Mouse (Mus musculus): ENCODE measurements around the gene Mtap. TPM values are rescaled to one million over a fixed set of nuclear protein-coding genes. Genes with fewer than 3 reads are reported as not detected.

Mtap gene
- polyA plus RNA-seq, 1 experiment from 2014 or later, result 23.9 TPM

GRCm38 (mm10) chr4:89119900-89120299 lies 17.0 kb upstream of the Mtap start:
- Histone ChIP-seq H3K27ac (replicated peaks) (no peak overlapping the region), H3K27me3 (no peaks in the 10 kb centered on the region), H3K4me3 (no peak overlapping the region), H3K4me1 (replicated peaks) (no peaks in the 10 kb centered on the region), H3K9ac (no peak overlapping the region), H3K4me2 (no peak overlapping the region), H3K36me3 (no peaks in the 10 kb centered on the region), H3K9me3 (no peaks in the 10 kb centered on the region)
- ATAC-seq (ENCODE audit: low read depth), result no peak

GRCm38 (mm10) chr4:89120353-89120752 lies 16.6 kb upstream of the Mtap start:
- no peak overlapping the region for H3K9ac ChIP-seq
- ATAC-seq (ENCODE audit: low read depth), result no peak
- no peak overlapping the region for H3K4me3 ChIP-seq
- H3K4me1 ChIP-seq (replicated peaks), result no peaks in the 10 kb centered on the region
- H3K27ac ChIP-seq (replicated peaks), result no peak overlapping the region
- H3K4me2 ChIP-seq, result no peak overlapping the region
- 93% methylated on average over 5 of the region's 5 CpGs for WGBS
- H3K27me3 ChIP-seq, result no peaks in the 10 kb centered on the region
- no peaks in the 10 kb centered on the region for H3K36me3 ChIP-seq
- H3K9me3 ChIP-seq, result no peaks in the 10 kb centered on the region

GRCm38 (mm10) chr4:89123446-89124243 lies 13.3 kb upstream of the Mtap start:
- Histone ChIP-seq H3K4me1 (replicated peaks) (no peaks in the 10 kb centered on the region), H3K36me3 (no peaks in the 10 kb centered on the region), H3K4me2 (no peak overlapping the region), H3K27ac (replicated peaks) (no peak overlapping the region), H3K27me3 (no peaks in the 10 kb centered on the region), H3K9ac (no peak overlapping the region), H3K9me3 (no peaks in the 10 kb centered on the region), H3K4me3 (no peak overlapping the region)
- 82% methylated on average over 16 of the region's 16 CpGs for WGBS
- ATAC-seq (ENCODE audit: low read depth), result no peak

GRCm38 (mm10) chr4:89127674-89128073 lies 9.2 kb upstream of the Mtap start:
- Histone ChIP-seq H3K4me1 (replicated peaks) (no peaks in the 10 kb centered on the region), H3K4me3 (no peak overlapping the region), H3K4me2 (no peak overlapping the region), H3K27me3 (no peaks in the 10 kb centered on the region), H3K27ac (replicated peaks) (no peak overlapping the region), H3K36me3 (no peaks in the 10 kb centered on the region), H3K9me3 (no peaks in the 10 kb centered on the region), H3K9ac (no peak overlapping the region)
- no peak for ATAC-seq (ENCODE audit: low read depth)
- WGBS, result 58% methylated on average over 5 of the region's 5 CpGs

GRCm38 (mm10) chr4:89128080-89128936 lies 8.6 kb upstream of the Mtap start:
- 24% methylated on average over 20 of the region's 20 CpGs for WGBS

GRCm38 (mm10) chr4:89128937-89129277 lies 8.0 kb upstream of the Mtap start:
- H3K9ac ChIP-seq, result no peak overlapping the region
- no peaks in the 10 kb centered on the region for H3K36me3 ChIP-seq
- no peak overlapping the region for H3K4me3 ChIP-seq
- 77% methylated on average over 5 of the region's 5 CpGs for WGBS
- H3K4me1 ChIP-seq (replicated peaks), result no peaks in the 10 kb centered on the region
- ATAC-seq (ENCODE audit: low read depth), result no peak
- no peak overlapping the region for H3K4me2 ChIP-seq
- H3K27me3 ChIP-seq, result no peaks in the 10 kb centered on the region
- H3K9me3 ChIP-seq, result no peaks in the 10 kb centered on the region
- no peak overlapping the region for H3K27ac ChIP-seq (replicated peaks)

More at GRCm38 (mm10) chr4:89128080-89128936, 8.6 kb upstream of the Mtap start:
- H3K4me3 ChIP-seq, result no peak overlapping the region
- H3K4me1 ChIP-seq (replicated peaks), result no peaks in the 10 kb centered on the region
- H3K4me2 ChIP-seq, result no peak overlapping the region
- no peak overlapping the region for H3K27ac ChIP-seq (replicated peaks)
- no peak for ATAC-seq (ENCODE audit: low read depth)
- no peaks in the 10 kb centered on the region for H3K27me3 ChIP-seq
- H3K9ac ChIP-seq, result no peak overlapping the region
- no peaks in the 10 kb centered on the region for H3K36me3 ChIP-seq
- H3K9me3 ChIP-seq, result no peaks in the 10 kb centered on the region

- Histone ChIP-seq H3K4me1 (replicated peaks) (no peaks in the 10 kb centered on the region), H3K27ac (replicated peaks) (no peak overlapping the region), H3K4me3 (no peak overlapping the region), H3K4me2 (peak overlapping the region; percentile 35), H3K9me3 (no peaks in the 10 kb centered on the region), H3K9ac (no peak overlapping the region), H3K36me3 (no peaks in the 10 kb centered on the region), H3K27me3 (no peaks in the 10 kb centered on the region)
- peak; percentile 82 for ATAC-seq (ENCODE audit: low read depth)
- WGBS, result 4% methylated on average over 5 of the region's 5 CpGs
These were observed 7.5 kb upstream of the Mtap start for GRCm38 (mm10) chr4:89129311-89129913.

- H3K27me3 ChIP-seq, result no peaks in the 10 kb centered on the region
- no peaks in the 10 kb centered on the region for H3K9me3 ChIP-seq
- H3K4me3 ChIP-seq, result no peak overlapping the region
- H3K4me1 ChIP-seq (replicated peaks), result peaks cover 5% of the 10 kb centered on the region
- 82% methylated on average over 3 of the region's 3 CpGs for WGBS
- no peak overlapping the region for H3K27ac ChIP-seq (replicated peaks)
- no peak overlapping the region for H3K9ac ChIP-seq
- no peak overlapping the region for H3K4me2 ChIP-seq
- ATAC-seq (ENCODE audit: low read depth), result no peak
- H3K36me3 ChIP-seq, result no peaks in the 10 kb centered on the region
These were observed 5.1 kb upstream of the Mtap start for GRCm38 (mm10) chr4:89131795-89132194.

GRCm38 (mm10) chr4:89136356-89136755 lies 566 bp upstream of the Mtap start:
- whole genome bisulfite sequencing, result 25% methylated on average over 3 of the region's 3 CpGs
- no peak for ATAC-seq (ENCODE audit: low read depth)
- Histone ChIP-seq H3K4me1 (replicated peaks) (peaks cover 22% of the 10 kb centered on the region), H3K27ac (replicated peaks) (no peak overlapping the region), H3K4me3 (no peak overlapping the region; the same call in 1 of the 2 replicates), H3K36me3 (no peaks in the 10 kb centered on the region), H3K27me3 (no peaks in the 10 kb centered on the region), H3K9me3 (no peaks in the 10 kb centered on the region), H3K4me2 (peak overlapping the region; percentile 92), H3K9ac (peak overlapping the region; percentile 86)

- Histone ChIP-seq H3K9me3 (no peaks in the 10 kb centered on the region), H3K4me2 (peak overlapping the region; percentile 92), H3K4me1 (replicated peaks) (peaks cover 22% of the 10 kb centered on the region), H3K27me3 (no peaks in the 10 kb centered on the region), H3K9ac (peak overlapping the region; percentile 86), H3K4me3 (peak overlapping the region; percentile 92), H3K36me3 (no peaks in the 10 kb centered on the region), H3K27ac (replicated peaks) (peak overlapping the region; percentile 71)
- WGBS, result under 1% methylated on average over 36 of the region's 36 CpGs
- peak; percentile 86 for ATAC-seq (ENCODE audit: low read depth)
These were observed 829 bp downstream of the Mtap start for GRCm38 (mm10) chr4:89137542-89138360.

GRCm38 (mm10) chr4:89138361-89138651 lies 1.4 kb downstream of the Mtap start:
- peaks cover 22% of the 10 kb centered on the region for H3K4me1 ChIP-seq (replicated peaks)
- H3K27me3 ChIP-seq, result no peaks in the 10 kb centered on the region
- no peaks in the 10 kb centered on the region for H3K9me3 ChIP-seq
- no peaks in the 10 kb centered on the region for H3K36me3 ChIP-seq
- no peak overlapping the region for H3K27ac ChIP-seq (replicated peaks)
- H3K4me3 ChIP-seq, result peak overlapping the region; percentile 92
- peak overlapping the region; percentile 92 for H3K4me2 ChIP-seq
- 12% methylated on average over 4 of the region's 4 CpGs for WGBS
- no peak for ATAC-seq (ENCODE audit: low read depth)
- H3K9ac ChIP-seq, result peak overlapping the region; percentile 86; the same call in 1 of the 2 replicates

All from neural tube, embryonic 13.5 days (tissue).